Mouse (Mus musculus) liver, adult 2 months (tissue): ENCODE data around the gene 1600015I10Rik. TPM values are rescaled to one million over a fixed set of nuclear protein-coding genes. Genes with fewer than 3 reads are reported as not detected.

Experiments
- DNase-seq: peaks from one replicate; pipeline ENCODE4 v3.0.0-alpha.2; 2011; ENCODE audit warnings: low read depth, low spot score; ENCODE audit errors: extremely low read depth
- H3K27ac ChIP-seq: fragments of 200-500 bp; replicated peaks from 2 replicates; pipeline ENCODE4 v1.5.1; 2012; ENCODE audit warnings: low read depth, mild to moderate bottlenecking, control low read depth, inconsistent platforms, low read length; ENCODE audit not compliant: insufficient read depth
- H3K27me3 ChIP-seq: fragments of 200-500 bp; 2 replicates; pipeline ENCODE4 v1.6.1; 2012; ENCODE audit warnings: mild to moderate bottlenecking, moderate library complexity, low read length, inconsistent platforms; ENCODE audit not compliant: control insufficient read depth, insufficient read depth
- H3K36me3 ChIP-seq: fragments of 200-500 bp; 2 replicates; pipeline ENCODE4 v1.6.1; 2012; ENCODE audit warnings: low read length, inconsistent platforms; ENCODE audit not compliant: control insufficient read depth, insufficient read depth
- H3K4me1 ChIP-seq: fragments of 200-500 bp; 2 replicates; pipeline ENCODE4 v1.6.1; 2011; ENCODE audit warnings: low read length; ENCODE audit not compliant: control insufficient read depth, insufficient read depth
- H3K4me3 ChIP-seq: fragments of 200-500 bp; 2 replicates; pipeline ENCODE4 v1.5.1; 2011; ENCODE audit warnings: low read depth, mild to moderate bottlenecking, control low read depth, low read length, moderate library complexity; ENCODE audit not compliant: insufficient read depth
- H3K79me2 ChIP-seq: fragments of 200-500 bp; 2 replicates; pipeline ENCODE4 v1.6.1; 2012; ENCODE audit warnings: inconsistent platforms, mild to moderate bottlenecking, low read length, moderate library complexity; ENCODE audit not compliant: control insufficient read depth, insufficient read depth
- H3K9ac ChIP-seq: fragments of 200-500 bp; 2 replicates; pipeline ENCODE4 v1.6.1; 2012; ENCODE audit warnings: low read depth, mild to moderate bottlenecking, control low read depth, inconsistent platforms, low read length
- CTCF ChIP-seq: fragments of 200-500 bp; IDR thresholded peaks from 2 replicates; pipeline ENCODE4 v1.5.1; 2011; ENCODE audit warnings: low read depth, low read length, control low read depth
- POLR2A ChIP-seq: fragments of 200-500 bp; IDR thresholded peaks from 2 replicates; pipeline ENCODE4 v1.6.1; 2011; ENCODE audit warnings: low read length, control low read depth; ENCODE audit not compliant: insufficient read depth; ENCODE audit errors: extremely low read depth
- WGBS: fragments of 180-500 bp; shearing (Covaris S2); methylation state at CpG from one replicate; pipeline ENCODE4 v1.1.7; 2018; 5-methylcytosine and 5-hydroxymethylcytosine counted together
- polyA plus RNA-seq: library from polyadenylated mRNA; depleted of rRNA; stranded (reverse); fragments of >200 nt; gene quantifications from 2 replicates; pipeline ENCODE4 v1.2.3, GENCODE M21; 2012
- total RNA-seq: library from RNA; depleted of rRNA; stranded (reverse); fragments of >200 nt; gene quantifications from 2 replicates; pipeline ENCODE4 v1.2.3, GENCODE M21; 2014

The 1600015I10Rik gene
- total and polyA plus RNA-seq, 2 experiments = not detected

GRCm38 (mm10) chr6:48913587-48913986, 16.1 kb upstream of the 1600015I10Rik start:
- Histone ChIP-seq H3K36me3 (no peaks in the 10 kb centered on the region), H3K4me1 (no peaks in the 10 kb centered on the region), H3K79me2 (no peaks in the 10 kb centered on the region), H3K27ac (no peak overlapping the region), H3K4me3 (no peak overlapping the region), H3K9ac (no peak overlapping the region), H3K27me3 (no peaks in the 10 kb centered on the region; the same call in 1 of the 2 replicates)
- DNase-seq = no peak
- TF ChIP-seq CTCF (no peak), POLR2A (no peak)
- 97% methylated on average over 2 of the region's 2 CpGs for WGBS

- H3K79me2 ChIP-seq = no peaks in the 10 kb centered on the region
- no peaks in the 10 kb centered on the region for H3K27me3 ChIP-seq
- no peak for DNase-seq
- H3K4me3 ChIP-seq = no peak overlapping the region
- no peaks in the 10 kb centered on the region for H3K4me1 ChIP-seq
- TF ChIP-seq CTCF (no peak), POLR2A (no peak)
- 70% methylated on average over 2 of the region's 2 CpGs for WGBS
- H3K36me3 ChIP-seq = no peaks in the 10 kb centered on the region
- H3K9ac ChIP-seq = no peak overlapping the region
- no peak overlapping the region for H3K27ac ChIP-seq
These were observed 19.9 kb downstream of the 1600015I10Rik start for GRCm38 (mm10) chr6:48949596-48949995.

- DNase-seq = no peak
- 91% methylated on average over 5 of the region's 5 CpGs for WGBS
- TF ChIP-seq POLR2A = no peak
- no peak for TF ChIP-seq CTCF
- Histone ChIP-seq H3K36me3 (no peaks in the 10 kb centered on the region), H3K27me3 (no peaks in the 10 kb centered on the region), H3K4me3 (no peak overlapping the region), H3K9ac (no peak overlapping the region), H3K4me1 (no peaks in the 10 kb centered on the region), H3K27ac (no peak overlapping the region), H3K79me2 (no peaks in the 10 kb centered on the region)
These were observed 21.0 kb downstream of the 1600015I10Rik start for GRCm38 (mm10) chr6:48950676-48951075.

- Histone ChIP-seq H3K9ac (no peak overlapping the region), H3K4me1 (no peaks in the 10 kb centered on the region), H3K27ac (no peak overlapping the region), H3K4me3 (no peak overlapping the region), H3K79me2 (no peaks in the 10 kb centered on the region), H3K36me3 (no peaks in the 10 kb centered on the region), H3K27me3 (no peaks in the 10 kb centered on the region)
- DNase-seq = no peak
- no peak for TF ChIP-seq CTCF
- no peak for TF ChIP-seq POLR2A
- 83% methylated on average over 6 of the region's 6 CpGs for WGBS
These were observed 21.9 kb downstream of the 1600015I10Rik start for GRCm38 (mm10) chr6:48951630-48952029.

GRCm38 (mm10) chr6:48953220-48953619, 23.5 kb downstream of the 1600015I10Rik start:
- H3K27me3 ChIP-seq = no peaks in the 10 kb centered on the region
- H3K36me3 ChIP-seq = no peaks in the 10 kb centered on the region
- H3K4me1 ChIP-seq = no peaks in the 10 kb centered on the region
- H3K79me2 ChIP-seq = no peaks in the 10 kb centered on the region
- H3K27ac ChIP-seq = no peak overlapping the region
- WGBS = 55% methylated on average over 5 of the region's 5 CpGs
- peak; percentile 42 for DNase-seq
- H3K4me3 ChIP-seq = no peak overlapping the region
- TF ChIP-seq CTCF = no peak
- no peak overlapping the region for H3K9ac ChIP-seq

- TF ChIP-seq CTCF (no peak), POLR2A (no peak)
- H3K4me1 ChIP-seq = no peaks in the 10 kb centered on the region
- H3K4me3 ChIP-seq = no peak overlapping the region
- H3K79me2 ChIP-seq = no peaks in the 10 kb centered on the region
- H3K27ac ChIP-seq = no peak overlapping the region
- DNase-seq = no peak
- no peaks in the 10 kb centered on the region for H3K36me3 ChIP-seq
- WGBS = 91% methylated on average over 5 of the region's 5 CpGs
- no peaks in the 10 kb centered on the region for H3K27me3 ChIP-seq
- no peak overlapping the region for H3K9ac ChIP-seq
These were observed 24.5 kb downstream of the 1600015I10Rik start for GRCm38 (mm10) chr6:48954211-48954610.
